Mouse (Mus musculus) ovary, postnatal 10 days (tissue): ENCODE measurements around the gene Ugt2b38.
"Not testable (repeated sequence)": the region's sequence is repeated elsewhere in the genome, so short reads cannot be mapped to it uniquely, and the experiment has no call there.

Experiments
- DNase-seq: peaks from one replicate; pipeline ENCODE4 v3.0.0; 2022; ENCODE audit warnings: low spot score

Ugt2b38 gene

DNA sequence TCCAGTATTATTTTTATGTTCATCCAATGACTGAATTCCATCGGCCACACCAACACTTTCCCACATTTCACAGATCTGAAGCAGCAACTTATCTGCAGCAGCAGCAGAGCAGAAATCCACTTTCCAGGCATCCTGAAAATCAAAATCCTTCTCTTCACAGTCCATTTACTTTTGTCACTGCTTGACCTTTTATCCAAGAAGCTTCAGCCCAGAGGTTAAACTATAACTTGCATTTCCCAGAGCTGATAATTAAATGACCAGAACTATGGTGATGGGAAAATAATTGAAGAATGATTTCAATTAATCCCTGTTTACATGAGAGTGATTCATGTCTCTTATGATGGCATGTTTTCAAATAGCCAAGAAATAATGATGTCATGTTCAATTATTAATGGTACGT lies at the start of gene Ugt2b38:
Ugt2b38 (minus strand) TSS at position 163 of the 400 bp plus-strand sequence.
- not testable (repeated sequence) for DNase-seq

DNA sequence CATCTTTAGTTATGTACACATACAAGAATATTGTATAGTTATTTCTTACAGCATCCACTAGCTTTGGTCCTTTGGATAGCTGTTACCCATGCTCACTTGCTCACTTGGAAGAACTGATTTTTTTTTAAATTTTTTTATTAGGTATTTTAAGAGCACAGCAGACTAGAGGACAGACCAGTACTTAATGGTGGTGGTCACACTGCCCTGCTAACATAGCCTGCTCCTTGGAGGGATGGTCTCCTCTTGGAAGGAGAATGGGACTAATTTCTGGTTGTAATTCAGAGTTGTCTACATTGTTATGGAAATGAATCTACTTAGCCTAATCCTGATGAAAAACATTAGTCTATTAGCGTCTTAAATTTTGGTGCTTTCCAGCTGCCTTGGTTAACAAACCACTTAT lies 34.8 kb upstream of the Ugt2b38 start:
- no peak for DNase-seq

DNA sequence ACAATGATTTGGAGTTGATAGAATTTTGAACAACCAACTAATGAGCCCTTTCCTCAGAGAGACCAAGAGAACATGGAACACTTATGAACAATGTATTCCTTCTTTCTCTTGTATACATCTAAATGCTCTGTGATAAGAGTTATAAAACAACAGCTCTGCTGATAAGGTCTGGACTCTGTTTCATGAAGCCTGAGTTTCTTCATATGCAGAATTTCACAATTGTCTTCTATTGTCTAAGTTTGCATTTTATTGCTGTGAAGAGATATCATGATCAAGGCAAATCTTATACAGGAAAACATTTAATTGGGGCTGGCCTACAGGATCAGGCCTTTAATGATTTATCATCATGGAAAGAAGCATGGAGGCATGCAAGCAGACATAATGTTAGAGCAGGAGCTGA lies 33.7 kb upstream of the Ugt2b38 start:
- DNase-seq = no peak

DNA sequence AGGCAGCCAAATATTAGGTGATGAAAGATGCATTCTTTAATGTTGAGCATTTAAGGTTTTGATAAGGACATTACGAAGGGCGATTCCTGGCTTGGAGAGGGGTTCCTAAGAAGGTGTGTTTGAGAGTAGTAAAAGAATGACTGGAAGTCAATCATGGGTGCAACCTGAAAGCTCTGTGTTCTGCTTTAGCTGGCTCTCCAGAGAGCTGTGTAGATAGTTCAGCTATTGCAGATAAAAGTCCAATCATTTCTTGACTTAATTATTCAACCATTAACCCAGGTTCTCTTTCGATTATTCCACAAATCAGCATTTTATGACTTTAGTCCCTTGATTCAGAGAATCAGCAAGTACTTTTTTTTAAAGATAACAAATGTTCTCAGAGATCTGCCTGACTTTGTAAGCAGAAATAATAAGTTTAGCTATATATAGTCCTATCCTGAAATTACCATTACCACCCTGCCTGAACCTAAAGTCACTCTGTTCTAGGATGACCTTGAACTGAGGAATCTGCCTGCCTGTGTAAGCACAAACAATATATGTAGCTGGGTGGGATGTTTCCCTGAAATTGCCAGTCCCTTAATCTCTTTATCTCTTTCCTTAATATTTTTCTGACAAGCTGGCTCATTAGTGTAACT lies 32.3 kb upstream of the Ugt2b38 start:
- DNase-seq = no peak

DNA sequence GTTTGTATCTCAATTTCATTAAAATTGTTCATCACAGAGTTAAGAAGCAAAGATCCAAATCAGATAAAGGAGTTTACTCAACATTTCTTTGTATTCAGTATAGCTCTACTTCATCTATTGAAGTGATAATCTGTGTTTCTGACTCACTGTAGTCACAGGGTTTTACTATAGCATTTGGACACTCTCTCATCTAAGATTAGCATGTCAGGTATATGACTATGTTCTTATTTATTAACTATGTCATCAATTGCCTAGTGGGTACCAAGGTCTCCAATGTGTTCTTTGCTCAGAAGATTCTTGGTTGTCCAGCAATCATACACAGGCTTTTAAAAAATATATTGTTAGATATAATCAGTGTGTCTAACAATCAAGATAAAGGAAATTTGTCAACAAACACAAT lies 31.5 kb upstream of the Ugt2b38 start:
- DNase-seq = no peak

DNA sequence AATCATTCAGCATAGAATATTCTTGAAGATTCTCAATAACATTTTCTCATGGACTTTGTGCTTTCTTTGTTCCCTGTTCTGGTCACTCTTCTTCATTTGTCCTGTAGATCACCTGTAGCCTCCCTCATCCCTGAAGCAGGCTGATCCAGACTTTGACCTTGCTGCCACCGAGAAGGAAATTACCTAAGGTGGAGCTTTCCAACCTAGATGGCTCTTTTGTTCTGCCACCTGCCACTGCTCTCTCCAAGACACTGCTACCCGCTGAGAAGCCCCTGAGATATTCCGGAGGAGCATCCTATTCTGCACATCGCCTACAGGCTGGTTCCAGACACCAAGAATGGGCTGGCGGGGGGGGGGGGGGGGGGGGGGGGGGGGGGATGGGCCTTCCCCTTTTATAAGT lies 28.5 kb upstream of the Ugt2b38 start:
- not testable (repeated sequence) for DNase-seq

DNA sequence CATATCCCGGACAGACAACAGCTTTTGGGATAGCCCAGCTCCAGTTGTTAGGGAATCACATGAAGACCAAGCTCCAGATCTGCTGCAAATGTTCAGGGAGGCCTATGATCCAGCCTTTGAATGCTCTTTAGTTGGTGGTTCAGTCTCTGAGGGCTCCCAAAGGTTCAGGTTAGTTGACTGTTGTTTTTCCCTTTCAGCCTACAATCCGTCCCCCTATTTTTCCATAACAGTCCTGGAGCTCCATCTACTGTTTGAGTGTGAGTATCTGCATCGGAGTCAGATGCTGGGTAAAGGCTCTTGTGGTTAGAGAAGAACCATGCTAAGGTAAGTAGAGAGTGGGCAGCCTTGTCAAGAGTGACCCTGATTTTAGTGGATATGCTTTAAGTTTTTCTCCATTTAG lies 12.3 kb upstream of the Ugt2b38 start:
- no peak for DNase-seq

DNA sequence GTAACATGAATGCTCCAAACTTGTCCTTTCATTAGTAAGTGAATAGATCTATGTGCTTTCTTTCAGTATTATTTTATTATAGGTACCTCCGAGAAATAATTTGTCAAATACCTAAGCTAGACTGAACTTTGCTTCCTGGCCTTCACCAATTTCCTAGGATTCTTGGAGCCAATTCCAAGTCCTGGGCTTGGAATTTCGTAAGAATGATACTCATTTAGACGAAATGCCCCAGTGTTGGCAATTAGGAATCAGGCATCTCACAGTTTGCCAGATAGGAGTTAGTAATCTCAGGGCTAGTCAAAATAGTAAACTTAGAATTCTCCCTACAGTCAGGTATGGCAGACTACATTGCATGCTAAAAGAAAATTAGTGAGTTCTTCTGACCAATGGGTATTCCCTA lies 1.7 kb upstream of the Ugt2b38 start:
- DNase-seq = no peak

DNA sequence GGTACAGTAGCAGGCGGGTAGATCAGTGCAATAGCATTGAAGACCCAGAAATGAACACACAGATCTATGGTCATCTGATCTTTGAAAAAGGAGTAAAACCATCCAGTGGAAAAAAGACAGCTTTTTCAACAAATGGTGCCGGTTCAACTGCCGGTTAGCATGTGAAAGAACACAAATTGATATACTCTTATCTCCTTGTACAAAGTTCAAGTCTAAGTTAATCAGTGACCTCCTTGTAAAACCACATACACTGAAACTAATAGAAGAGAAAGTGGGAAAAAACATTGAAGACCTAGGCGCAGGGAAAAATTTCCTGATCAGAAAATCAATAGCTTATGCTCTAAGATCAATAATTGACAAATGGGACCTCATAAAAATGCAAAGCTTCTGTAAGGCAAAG lies 27.0 kb downstream of the Ugt2b38 start:
- no peak for DNase-seq

DNA sequence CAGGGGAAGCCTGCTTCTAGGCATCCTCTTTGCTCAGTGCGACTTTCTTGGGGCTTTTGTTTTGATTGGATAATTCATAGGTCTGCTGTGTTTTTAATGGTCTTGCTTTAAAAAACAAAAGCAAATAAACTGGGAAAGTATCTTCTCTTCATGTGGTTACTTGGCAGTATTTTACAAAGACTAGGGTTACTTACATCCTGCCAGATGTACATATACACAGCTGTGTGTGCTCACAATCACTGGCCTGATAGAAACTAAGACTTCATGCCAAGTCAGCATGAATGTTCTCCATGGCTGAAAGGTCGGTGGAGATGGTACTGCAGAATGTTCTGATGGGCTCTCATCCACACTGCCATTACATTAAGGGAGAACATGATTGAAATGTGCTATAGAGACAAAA lies 33.2 kb downstream of the Ugt2b38 start:
- DNase-seq = no peak

DNA sequence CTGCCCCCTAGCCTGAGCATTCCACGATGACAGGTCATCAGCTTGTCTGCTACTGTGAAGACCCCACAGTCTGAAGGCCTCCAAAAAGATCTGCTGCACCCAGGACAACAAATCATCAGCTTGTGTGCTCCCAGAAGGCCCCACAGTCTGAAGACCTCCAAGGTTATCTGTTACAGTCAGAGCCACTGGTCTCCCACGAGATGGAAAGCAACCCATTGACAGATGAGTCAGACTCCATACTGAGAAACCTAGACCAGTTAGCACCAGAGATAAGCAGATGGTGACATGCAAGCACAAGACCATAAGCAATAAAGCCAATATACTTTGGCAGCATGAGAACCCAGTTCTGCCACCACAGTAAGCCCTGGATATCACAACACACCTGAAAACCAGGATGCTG lies 43.8 kb downstream of the Ugt2b38 start:
- DNase-seq = no peak

DNA sequence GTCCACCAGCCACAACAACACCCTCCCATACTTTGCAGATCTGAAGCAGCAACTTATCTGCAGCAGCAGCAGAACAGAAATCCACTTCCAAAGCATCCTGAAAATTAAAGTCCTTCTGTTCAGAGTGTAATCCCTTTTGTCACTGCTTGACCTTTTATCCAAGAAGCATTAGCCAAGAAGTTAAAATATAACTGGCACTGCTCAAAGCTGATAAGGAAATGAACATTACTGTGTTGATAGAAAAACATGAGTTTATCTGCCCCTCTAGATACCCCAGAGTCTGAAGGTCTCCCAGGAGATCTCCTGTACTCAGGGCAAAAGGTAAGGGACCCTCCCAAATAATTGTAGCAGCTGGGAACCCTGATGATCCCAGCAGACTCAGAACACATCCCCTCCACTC lies 44.2 kb downstream of the Ugt2b38 start:
- DNase-seq = no peak

DNA sequence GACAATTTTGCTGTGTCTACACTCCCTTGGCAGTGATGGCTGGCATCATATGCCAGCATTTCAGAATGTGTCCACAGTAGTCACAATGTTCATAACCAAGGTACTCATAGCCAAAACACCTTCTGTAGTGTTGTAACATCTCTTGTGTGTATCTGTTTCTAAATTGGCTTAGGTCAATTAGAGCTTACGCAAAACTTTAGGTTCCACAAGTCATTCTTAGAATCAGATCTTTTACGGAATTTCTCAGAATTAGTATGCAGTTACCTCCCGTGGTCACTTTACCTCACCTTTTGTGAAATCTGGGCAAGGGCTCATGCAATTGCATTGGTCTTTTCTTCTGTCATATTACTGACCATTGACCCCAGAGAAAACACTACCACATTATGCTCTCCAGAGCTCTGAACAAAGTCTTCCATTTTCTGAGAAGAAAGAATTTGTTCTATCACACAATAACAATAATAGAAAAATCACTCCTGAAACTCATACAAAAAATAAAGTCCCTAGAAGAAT lies 48.1 kb downstream of the Ugt2b38 start:
- DNase-seq = no peak

DNA sequence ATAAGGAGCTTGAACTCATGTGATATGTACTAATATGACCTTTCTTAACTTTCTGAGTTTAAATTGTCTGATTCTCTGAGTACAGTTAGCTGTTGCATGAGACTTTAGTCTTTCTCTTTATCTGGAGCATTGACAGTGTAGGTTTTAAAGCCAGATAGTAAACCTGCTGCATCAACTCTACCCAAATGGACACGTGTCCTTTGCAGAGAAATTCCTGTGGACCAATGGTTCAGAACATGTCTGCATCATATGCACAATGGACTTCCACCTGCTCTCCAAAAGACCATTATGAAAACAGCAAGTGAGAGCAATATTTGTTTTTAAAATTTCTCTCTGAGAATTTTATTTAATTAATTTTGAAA lies 50.5 kb downstream of the Ugt2b38 start:
- DNase-seq = no peak

DNA sequence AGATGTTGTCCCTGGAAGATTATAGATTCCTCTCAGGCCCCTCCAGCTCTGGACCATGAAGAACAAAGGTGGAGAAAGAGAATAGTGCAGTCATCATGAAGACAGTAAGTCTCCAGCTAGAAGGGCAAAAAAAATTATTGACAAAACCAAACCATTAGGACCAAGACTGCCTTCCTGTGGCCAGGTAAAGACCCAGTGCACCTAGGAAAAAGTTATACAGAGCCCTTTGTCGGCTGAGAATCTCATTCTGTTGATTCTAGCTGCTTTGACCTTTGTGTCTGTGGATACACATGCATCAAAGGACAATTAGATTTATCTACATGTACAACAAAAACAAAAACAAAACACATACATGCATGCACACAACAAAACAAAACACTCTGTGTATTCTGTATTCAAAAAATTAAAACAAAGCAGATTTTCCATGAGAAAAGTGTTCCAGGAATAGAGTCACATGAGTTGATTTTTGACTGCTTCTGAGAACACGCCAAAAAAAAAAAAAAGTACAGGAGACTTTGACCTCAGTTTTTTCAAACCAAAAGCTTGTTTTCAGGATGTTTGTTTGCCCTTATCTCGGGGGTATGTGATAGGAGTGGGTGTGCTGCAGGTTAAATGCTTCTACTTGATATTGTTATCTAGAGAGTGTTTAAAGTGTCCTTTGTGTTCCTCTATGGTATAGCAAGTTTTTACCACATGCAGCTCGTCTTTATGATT lies 51.1 kb downstream of the Ugt2b38 start:
- DNase-seq = not testable (repeated sequence)
